Mouse (Mus musculus) granulocyte monocyte progenitor cell, adult 5-6 weeks (primary cell): ENCODE data around the gene Tbl1x. TPM values are rescaled to one million over a fixed set of nuclear protein-coding genes. Genes with fewer than 3 reads are reported as not detected.

Source experiments
- ATAC-seq: replicated peaks from 2 replicates; pipeline ENCODE4 v1.8.0; 2016; ENCODE audit warnings: mild to moderate bottlenecking, moderate TSS enrichment, inconsistent platforms; ENCODE audit not compliant: poor library complexity, severe bottlenecking
- total RNA-seq, 2 experiments: library from RNA; stranded (forward) in 1 of 2; stranded (reverse) in 1 of 2; fragments of 200-712, 200-1000 nt in 1 of 2; fragments of >200 nt in 1 of 2; fragmentation: Nextera tagmentation in 1 of 2; gene quantifications; 2 replicates each; pipeline ENCODE4 v1.2.3; 2014 to 2017

The Tbl1x gene
- 38.5 and 41.5 TPM in 2 replicates for total RNA-seq (2014; fragmentation: Nextera tagmentation)
- 33.1 and 37.9 TPM in 2 replicates for total RNA-seq (2017)

DNA sequence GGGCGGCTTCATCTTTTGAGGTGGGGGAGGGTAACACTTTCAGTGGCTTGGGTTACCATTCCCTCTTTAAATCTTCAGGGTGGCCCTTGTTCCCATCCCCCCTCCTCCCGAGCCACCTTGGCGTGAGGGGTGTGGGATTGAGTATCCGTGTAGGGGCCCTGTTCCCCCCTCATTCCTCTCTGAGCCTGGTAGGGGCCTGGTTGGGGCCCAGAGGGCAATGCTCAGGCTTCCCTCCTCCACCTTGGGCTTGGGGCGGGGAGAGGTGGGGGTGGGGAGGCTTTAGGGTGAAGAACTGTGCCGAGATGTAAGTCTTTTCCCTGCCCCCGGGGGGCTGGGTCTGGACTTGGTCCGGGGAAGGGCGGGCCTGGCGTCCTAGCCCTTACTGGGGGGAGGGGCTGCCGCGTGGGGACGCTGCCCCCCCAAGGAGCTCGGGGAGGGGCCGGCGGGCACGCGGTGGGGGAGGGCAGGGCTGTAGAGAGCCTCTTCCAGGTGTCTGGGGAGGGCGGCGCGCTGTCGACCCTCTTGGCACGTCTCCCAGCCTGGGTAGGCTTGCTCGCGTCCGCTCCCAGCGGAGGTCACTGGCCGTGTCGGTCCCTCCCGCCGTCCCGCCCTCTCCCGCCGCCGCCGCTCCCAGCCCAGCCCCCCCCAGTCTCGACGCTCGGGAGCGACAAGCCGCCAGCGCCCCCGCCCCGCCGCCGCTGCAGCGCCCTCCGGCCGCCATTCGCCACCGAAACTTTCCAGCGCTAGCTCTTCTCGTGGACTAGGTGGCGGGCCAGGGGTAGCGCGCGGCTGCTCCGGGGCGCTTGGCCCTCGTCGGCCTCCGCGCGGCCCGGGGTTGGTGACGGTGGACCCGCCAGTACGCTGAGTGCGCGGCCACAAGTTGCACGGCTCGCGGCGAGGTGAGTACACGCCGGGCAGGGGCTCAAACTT lies at the start of gene Tbl1x:
Gene Tbl1x (plus strand): TSS at position 643 of the 930 bp plus-strand sequence.
- peak; percentile 47 for ATAC-seq

DNA sequence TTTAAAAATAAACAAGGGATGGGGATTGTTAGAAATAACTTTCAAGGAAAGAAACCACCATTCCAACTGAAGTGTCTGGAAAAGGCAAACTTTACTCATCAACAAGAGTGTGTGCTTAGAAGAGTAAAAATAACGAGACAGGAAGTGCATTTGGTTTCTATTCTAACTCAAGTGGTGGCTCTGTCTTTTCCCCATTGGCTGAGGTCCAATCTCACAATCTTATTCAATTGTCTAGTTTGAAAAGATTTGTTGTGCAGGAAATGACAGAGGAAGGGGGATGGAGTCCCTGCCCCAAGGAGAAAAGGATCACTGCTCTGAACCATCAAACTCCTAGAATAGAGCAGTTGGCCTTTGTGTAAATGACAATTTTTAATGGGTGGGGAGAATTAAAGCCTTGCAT lies 41.6 kb upstream of the Tbl1x start:
- ATAC-seq = no peak

DNA sequence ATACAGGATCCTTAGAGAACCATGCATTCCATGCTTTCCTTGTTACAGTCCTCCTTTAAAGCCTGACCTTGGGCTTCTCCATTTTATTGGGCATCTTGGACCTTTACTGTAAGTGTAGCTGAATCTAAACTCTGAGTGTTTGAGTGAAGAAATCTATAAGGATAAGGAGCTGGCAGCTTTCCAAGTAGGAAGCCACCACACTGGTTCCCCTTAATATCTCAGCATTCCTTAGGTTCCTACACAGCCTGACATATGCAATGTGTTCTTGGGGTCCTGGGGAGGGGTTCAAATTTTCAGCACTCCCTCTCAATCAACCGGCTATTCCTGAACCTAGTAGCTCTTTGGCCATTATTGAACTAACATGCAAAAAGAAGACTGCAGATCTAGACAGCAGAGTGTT lies 38.0 kb upstream of the Tbl1x start:
- ATAC-seq = no peak

GRCm38 (mm10) chrX:77473511-77473910 lies 37.3 kb upstream of the Tbl1x start:
- ATAC-seq = no peak

DNA sequence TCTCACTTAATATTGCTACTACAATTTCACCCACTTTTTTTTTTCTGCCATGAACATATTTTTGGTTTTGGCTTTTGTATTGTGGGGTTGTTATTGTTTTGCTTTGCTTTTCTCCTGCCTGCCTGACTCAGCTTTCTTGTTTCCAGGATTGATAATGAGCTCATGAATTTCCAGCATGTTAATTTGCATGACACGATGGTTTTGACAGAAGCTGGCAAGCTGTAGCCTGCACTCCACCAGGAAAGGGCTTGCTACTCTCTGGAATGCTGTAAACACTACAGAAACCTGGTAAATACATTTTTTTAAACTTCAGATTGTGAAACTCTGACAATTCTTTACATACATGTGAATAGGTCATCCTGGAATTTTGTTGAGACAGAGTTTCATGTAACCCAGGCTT lies 36.3 kb upstream of the Tbl1x start:
- ATAC-seq = no peak

DNA sequence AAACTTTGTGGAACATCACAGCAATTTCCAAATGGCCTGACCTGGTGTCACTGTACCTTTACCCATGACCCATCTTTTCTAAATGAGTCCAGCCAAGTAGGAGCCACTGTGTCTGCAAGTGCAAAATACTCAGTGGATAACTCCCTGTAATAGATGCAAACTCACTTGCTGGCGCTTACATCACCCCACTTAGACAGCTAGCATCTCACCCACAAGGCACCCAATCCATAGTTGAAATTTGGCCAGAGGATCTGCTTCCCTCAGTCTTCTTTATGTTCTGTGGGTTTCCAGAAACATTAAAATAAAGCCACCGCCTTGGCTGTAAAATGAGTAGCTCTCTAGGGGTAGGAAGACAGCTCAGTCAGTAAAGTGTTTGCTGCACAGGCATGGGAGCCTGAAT lies 33.3 kb upstream of the Tbl1x start:
- ATAC-seq = no peak

DNA sequence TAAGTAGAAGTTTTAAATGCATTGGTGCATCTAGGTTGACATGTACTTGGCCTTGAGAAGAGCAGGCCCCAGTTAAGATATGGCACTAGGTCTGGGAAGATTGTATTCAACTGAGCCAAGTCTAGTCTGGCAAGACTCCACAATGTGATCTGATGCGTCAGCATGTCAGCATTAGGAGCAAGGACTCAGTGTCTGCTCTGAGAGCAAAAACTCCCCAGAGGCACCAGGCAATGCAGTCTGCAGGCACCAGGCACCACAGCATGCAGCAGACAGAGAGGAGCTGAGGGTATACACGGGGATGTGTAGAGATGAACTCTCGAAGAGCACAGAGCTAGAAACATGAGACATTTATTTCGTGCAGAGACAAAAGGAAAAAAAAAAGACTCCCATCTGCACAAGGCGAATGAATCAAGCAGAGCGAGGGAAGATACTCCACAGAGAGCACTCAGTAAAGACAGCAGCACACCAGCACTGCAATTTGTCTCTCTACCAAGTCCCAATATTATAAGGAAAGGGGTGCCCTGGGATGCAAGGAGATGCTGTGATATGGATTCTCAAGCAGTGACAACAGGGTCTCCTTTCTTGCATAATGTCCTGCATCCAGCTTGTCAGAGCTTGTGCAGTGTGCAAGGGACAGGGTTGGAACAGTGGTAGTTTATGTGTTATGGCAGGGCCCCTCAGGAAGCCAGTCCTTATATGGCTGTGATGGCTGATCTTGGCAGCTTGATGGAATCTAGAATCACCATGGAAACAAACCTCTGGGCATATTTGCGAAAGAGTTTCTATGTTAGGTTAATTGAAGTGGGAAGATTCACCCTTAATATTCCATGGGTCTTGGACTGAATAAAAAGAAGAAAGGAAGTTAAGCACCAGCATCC lies 22.7 kb upstream of the Tbl1x start:
- no peak for ATAC-seq

GRCm38 (mm10) chrX:77490127-77490526 lies 20.7 kb upstream of the Tbl1x start:
- no peak for ATAC-seq

GRCm38 (mm10) chrX:77509149-77509548 lies 1.7 kb upstream of the Tbl1x start:
- ATAC-seq = peak; percentile 68

GRCm38 (mm10) chrX:77509776-77510175 lies 1.0 kb upstream of the Tbl1x start:
- 0 out of 2 replicates have a peak, but pooled peaks have one; percentile 3 for ATAC-seq

- ATAC-seq = peak; percentile 21
Measured at GRCm38 (mm10) chrX:77511301-77511993, 634 bp downstream of the Tbl1x start.

DNA sequence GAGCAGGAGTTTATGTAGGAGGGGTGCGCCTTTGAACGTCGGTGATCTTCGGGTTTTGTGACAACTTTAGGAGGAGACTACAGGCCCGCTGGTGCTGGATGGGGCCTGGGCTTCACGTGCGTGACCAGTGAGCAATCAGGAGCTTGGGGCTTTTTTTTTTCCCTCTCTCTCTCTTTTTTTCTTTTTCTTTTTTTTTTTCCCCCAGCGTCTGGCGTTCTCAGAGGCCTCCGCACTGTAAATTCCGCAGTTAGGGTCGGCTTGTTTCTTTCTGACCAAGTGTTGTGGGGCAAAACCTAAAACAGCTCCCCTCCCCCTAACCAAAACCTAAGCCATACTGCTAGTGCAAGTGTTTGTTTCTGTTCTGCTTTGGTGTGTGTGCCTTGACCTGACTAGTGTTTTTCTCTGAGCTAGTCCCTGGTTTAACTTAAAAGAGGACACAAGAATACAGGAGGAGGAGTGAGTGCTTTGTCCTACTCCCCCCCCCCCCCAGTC lies 1.2 kb downstream of the Tbl1x start:
- peak; percentile 13 for ATAC-seq

DNA sequence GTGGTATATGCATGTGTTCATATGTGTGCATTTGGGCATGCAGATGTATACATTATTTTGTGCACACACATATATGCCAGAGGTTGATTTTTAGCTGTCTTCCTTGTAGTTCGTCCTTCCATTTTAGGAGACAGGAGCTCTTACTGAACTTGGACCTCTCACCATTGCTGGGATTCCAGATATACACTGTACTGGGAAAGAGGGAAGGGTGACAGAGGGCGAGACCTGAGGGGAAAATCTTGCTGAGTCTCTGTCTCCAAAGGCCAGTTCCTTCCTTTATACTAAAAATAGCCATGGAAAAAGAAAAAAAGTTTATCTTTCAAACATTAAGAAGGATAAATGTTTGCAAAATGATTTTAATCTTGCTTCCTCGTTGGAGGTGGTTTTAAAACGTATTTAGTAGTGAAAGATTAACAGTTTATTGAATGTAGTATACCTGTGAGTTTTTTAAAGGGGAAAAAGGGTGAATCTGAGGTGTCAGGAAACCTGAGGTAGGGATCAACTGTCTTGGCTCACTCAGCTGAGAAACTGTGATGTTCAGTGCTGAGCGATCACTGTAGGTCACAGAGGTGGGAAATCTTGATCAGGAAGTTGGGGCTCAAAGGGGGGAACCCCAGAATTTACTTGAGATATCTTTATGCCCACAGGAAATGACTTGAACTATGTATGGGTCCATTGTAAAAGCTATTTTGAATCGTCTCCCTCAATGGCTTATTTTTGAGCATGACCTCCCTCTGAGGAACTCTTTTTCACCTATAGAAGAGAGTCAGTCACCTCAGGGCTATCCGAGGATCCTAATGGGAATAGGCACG lies 6.7 kb downstream of the Tbl1x start:
- peak; percentile 30; the same call in 1 of the 2 replicates for ATAC-seq

DNA sequence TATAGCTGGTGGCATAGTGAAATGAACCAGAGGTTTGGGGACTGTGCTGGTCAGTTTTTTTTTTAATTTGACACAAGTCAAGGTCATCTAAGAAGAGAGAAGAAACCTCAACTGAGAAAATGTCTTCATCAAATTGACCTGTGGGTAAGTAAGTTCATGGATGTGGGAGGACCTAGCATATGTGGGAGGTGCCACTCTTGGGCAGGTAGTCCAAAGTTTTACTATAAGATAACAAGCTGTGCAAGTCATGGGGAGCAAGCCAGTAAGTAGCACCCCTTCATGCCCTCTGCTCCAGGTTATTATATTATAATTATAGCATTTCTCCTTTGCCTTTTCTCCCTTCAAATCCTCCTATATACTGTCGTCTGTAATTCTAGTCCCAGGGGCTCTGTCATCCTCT lies 8.1 kb downstream of the Tbl1x start:
- no peak for ATAC-seq

DNA sequence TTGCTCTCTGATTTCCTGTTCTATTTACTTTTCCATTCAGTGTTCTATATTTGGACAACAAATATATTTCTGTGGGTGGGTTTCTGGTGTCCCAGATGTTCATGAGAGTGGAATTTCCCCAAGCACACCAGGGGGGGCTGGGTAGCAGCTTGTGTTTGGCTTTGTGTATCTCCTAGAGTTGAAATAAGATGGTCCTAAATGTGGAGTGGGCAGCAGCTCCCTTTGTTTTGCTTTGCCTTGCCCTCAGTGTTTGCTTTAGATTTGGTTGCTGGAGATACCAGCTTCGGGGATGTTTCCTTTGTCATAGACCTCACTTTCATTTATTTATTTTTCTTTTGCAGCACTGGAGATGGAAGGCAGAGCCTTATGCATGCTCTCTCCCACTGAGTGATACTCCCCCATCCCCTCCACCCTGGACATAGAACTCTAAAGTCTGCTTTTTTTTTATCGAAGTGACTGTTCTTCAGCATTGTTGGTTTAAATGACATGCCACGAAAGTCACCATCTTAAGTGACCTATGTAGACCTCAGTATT lies 12.1 kb downstream of the Tbl1x start:
- ATAC-seq = no peak

DNA sequence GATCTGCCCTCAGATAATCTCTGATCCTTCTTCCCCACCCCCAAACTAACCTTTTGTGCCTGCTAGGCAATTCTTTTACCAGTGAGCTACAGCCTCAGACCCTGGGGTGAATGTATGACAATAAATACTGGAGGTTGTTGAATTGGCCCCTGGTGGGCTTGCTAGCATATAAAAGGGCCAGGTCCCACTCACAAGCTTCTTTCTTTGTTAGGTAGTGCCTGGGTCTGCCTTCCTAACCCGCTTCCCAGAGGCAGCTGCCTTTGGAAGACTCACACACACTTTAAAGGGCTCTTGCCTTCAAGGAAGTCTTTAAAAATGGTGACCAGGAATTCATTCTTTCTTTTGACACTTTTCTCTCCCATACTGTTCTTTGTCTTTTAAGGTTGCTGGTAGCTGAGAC lies 14.4 kb downstream of the Tbl1x start:
- ATAC-seq = no peak

DNA sequence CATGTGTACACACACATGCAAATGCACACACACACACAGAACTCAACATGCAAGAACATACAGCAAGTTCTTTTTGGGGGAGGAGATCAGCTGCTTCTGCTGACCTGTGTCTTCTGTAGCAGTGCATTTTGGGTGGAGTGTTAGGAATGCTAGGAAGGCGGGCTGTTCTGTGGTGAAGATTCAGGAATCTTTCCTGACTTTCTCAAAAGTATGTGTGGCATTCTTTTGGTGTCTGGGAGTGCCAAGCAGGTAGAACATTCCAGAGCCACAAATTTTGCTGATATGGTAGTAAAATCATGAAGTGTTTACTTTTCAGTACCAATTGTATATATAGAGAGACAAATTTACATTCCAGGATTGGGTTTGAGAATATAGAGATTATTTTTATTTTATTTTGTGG lies 17.6 kb downstream of the Tbl1x start:
- no peak for ATAC-seq

DNA sequence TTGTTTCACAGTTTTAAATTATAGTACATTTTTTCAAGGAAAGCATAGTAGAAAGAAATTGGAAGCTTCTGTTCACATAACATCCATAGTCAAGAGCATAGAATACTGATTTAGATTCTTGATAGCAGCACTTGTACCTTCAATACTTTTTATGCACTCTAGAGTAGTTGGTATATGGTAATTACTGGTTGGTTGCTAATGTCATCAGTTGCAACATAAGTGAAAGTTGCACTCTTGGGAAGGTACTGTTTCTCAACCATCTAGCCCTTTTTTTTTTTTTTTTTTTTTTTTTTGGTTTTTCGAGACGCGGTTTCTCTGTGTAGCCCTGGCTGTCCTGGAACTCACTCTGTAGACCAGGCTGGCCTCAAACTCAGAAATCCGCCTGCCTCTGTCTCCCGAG lies 20.2 kb downstream of the Tbl1x start:
- ATAC-seq = peak; percentile 90

GRCm38 (mm10) chrX:77533922-77534321 lies 23.1 kb downstream of the Tbl1x start:
- peak; percentile 93 for ATAC-seq
